31 mouse cellular contexts compared by ENCODE assay signal in genomic region chr10:63051267-63051666, GRCm38 (mm10). TPM values are rescaled to one million over a fixed set of nuclear protein-coding genes. Genes with fewer than 3 reads are reported as not detected.
DNase-seq lines count a peak whose midpoint lies in the region; ATAC-seq and TF ChIP-seq lines count a peak whose summit lies in the region.
"Had no signal": no experiment of that assay in that cellular context is flagged by ENCODE, and none has a peak within 500 bp of the region (broad histone marks: within the 10 kb centered on the region; RNA-seq: fewer than 3 reads in every experiment).

No protein-coding gene starts in this region.

- H3K9ac ChIP-seq in kidney, embryonic 15.5 days: no peak overlapping the region
- H3K9ac ChIP-seq: embryonic facial prominence, embryonic 13.5 days; embryonic facial prominence, embryonic 15.5 days; forebrain, embryonic 12.5 days had no signal

- DNase-seq in gastrocnemius, adult 2 months: no peak
- no peak for DNase-seq in gastrocnemius, postnatal 10 days
- DNase-seq in 3134 (ENCODE audit: extremely low read depth, insufficient read length, low spot score): peak; percentile 13
- DNase-seq in urinary bladder, postnatal 4 days (ENCODE audit: low spot score in 2 of 2): no peak
- DNase-seq: adrenal gland, adult 8-10 months; adrenal gland, postnatal 36 days; B cell, adult 2 months; cerebellum, adult 11 months; cerebellum, adult 18-20 months; cerebellum, adult 8-10 months; cerebellum, adult 9-11 months; cerebellum, postnatal 14 days; cerebellum, postnatal 36 days; embryo, embryonic 11 days had no signal

- H3K4me3 ChIP-seq in gastrocnemius, adult 2 months: no peak overlapping the region
- no peak overlapping the region for H3K4me3 ChIP-seq in brown adipose tissue, adult 24 weeks (ENCODE audit: insufficient read depth, low read depth, low read length)
- H3K4me3 ChIP-seq in kidney, embryonic 15.5 days (replicated peaks): no peak overlapping the region
- H3K4me3 ChIP-seq: embryonic facial prominence, embryonic 13.5 days; embryonic facial prominence, embryonic 15.5 days; erythroblast, embryonic 14.5 days; forebrain, embryonic 10.5 days; forebrain, embryonic 12.5 days had no signal

- peak overlapping the region; percentile 13; the same call in 1 of the 2 replicates for H3K27ac ChIP-seq in gastrocnemius, adult 2 months
- peak overlapping the region; percentile 28; the same call in 1 of the 2 replicates for H3K27ac ChIP-seq in brown adipose tissue, adult 24 weeks (replicated peaks; ENCODE audit: low read depth, low read length)
- no peak overlapping the region for H3K27ac ChIP-seq in kidney, embryonic 15.5 days
- H3K27ac ChIP-seq: embryonic facial prominence, embryonic 13.5 days; embryonic facial prominence, embryonic 15.5 days; forebrain, embryonic 10.5 days; forebrain, embryonic 12.5 days had no signal

- TF ChIP-seq CTCF in gastrocnemius, adult 2 months (IDR thresholded peaks at IDR 0.05): no peak

- intact Hi-C loops in gastrocnemius, adult 2 months (cut with DNase I): no loop called here

- no peaks in the 10 kb centered on the region for H3K9me3 ChIP-seq in kidney, embryonic 15.5 days (replicated peaks)
- H3K9me3 ChIP-seq: embryonic facial prominence, embryonic 13.5 days; embryonic facial prominence, embryonic 15.5 days; forebrain, embryonic 10.5 days; forebrain, embryonic 12.5 days; G1E had no signal

- no peaks in the 10 kb centered on the region for H3K36me3 ChIP-seq in kidney, embryonic 15.5 days
- H3K36me3 ChIP-seq: embryonic facial prominence, embryonic 13.5 days; embryonic facial prominence, embryonic 15.5 days; forebrain, embryonic 10.5 days; forebrain, embryonic 12.5 days; G1E had no signal

- ATAC-seq in kidney, embryonic 15.5 days (replicated peaks; ENCODE audit: low FRiP score): no peak
- ATAC-seq: activated CD4-positive, CD25-positive, alpha-beta regulatory T cell, adult 4 months; CD4-positive, CD25-positive, alpha-beta regulatory T cell, adult 4 months; forebrain, embryonic 14.5 days; forebrain, embryonic 16.5 days; Patski had no signal

- peaks cover 5% of the 10 kb centered on the region; the same call in 1 of the 2 replicates for H3K4me1 ChIP-seq in brown adipose tissue, adult 24 weeks (ENCODE audit: control insufficient read depth, insufficient read depth, insufficient read length, low read length)
- H3K4me1 ChIP-seq in kidney, embryonic 15.5 days: no peaks in the 10 kb centered on the region
- H3K4me1 ChIP-seq: embryonic facial prominence, embryonic 13.5 days; embryonic facial prominence, embryonic 15.5 days; forebrain, embryonic 12.5 days had no signal

- 71% methylated on average over 7 of the region's 7 CpGs for WGBS in kidney, embryonic 15.5 days

- no peaks in the 10 kb centered on the region for H3K27me3 ChIP-seq in kidney, embryonic 15.5 days
- H3K27me3 ChIP-seq: CH12.LX; embryonic facial prominence, embryonic 13.5 days; embryonic facial prominence, embryonic 15.5 days; forebrain, embryonic 12.5 days; Patski had no signal

- no peak overlapping the region for H3K4me2 ChIP-seq in kidney, embryonic 15.5 days
- H3K4me2 ChIP-seq: embryonic facial prominence, embryonic 13.5 days; embryonic facial prominence, embryonic 15.5 days; forebrain, embryonic 12.5 days had no signal

RNA-seq across cellular contexts. Expression of gene Pbld1, which starts 8.7 kb away (rescaled TPM):
- 1 to 10 TPM in 1 of 2 experiments, under 1 TPM in 1; 0.66 to 1.1 TPM for total RNA-seq in gastrocnemius, adult 2 months (2021)
- under 1 TPM; 0.56 to 0.75 TPM for total RNA-seq in gastrocnemius, postnatal 10 days (2021)
- polyA plus RNA-seq in brown adipose tissue, adult 24 weeks (2012; ENCODE audit: insufficient read depth, insufficient read length, missing spikeins): 5.3 TPM in 2 replicates
- polyA plus RNA-seq in kidney, embryonic 15.5 days (2015; fragmentation: Nextera tagmentation; extraction: Ambion mirVana): 6.8 and 6.9 TPM in 2 replicates
- total RNA-seq: common myeloid progenitor, adult 5-6 weeks had no signal
- polyA plus RNA-seq: activated CD4-positive, CD25-positive, alpha-beta regulatory T cell, adult 4 months; erythroblast, embryonic 14.5 days; G1E had no signal

RNA-seq across cellular contexts. Expression of gene Pbld2, which starts 27.2 kb away (rescaled TPM):
- 1 to 10 TPM; 2.8 to 5.4 TPM for total RNA-seq in gastrocnemius, adult 2 months (2021)
- total RNA-seq in gastrocnemius, postnatal 10 days (2021): 1 to 10 TPM; 1.2 to 1.6 TPM
- polyA plus RNA-seq in brown adipose tissue, adult 24 weeks (2012; ENCODE audit: insufficient read depth, insufficient read length, missing spikeins): 0.58 and 1.9 TPM in 2 replicates
- 4.0 and 4.4 TPM in 2 replicates for polyA plus RNA-seq in kidney, embryonic 15.5 days (2015; fragmentation: Nextera tagmentation; extraction: Ambion mirVana)
- total RNA-seq: G1E had no signal
- polyA plus RNA-seq: erythroblast, embryonic 14.5 days; G1E had no signal

RNA-seq across cellular contexts. Expression of gene Hnrnph3, which starts 27.2 kb away (rescaled TPM):
- total RNA-seq in gastrocnemius, adult 2 months (2021): 10 to 100 TPM; 21.6 to 25.4 TPM
- total RNA-seq in gastrocnemius, postnatal 10 days (2021): 10 to 100 TPM; 15.9 to 24.0 TPM
- polyA plus RNA-seq in brown adipose tissue, adult 24 weeks (2012; ENCODE audit: insufficient read depth, insufficient read length, missing spikeins): 30.0 and 45.4 TPM in 2 replicates
- polyA plus RNA-seq in kidney, embryonic 15.5 days (2015; fragmentation: Nextera tagmentation; extraction: Ambion mirVana): 124 and 125 TPM in 2 replicates

RNA-seq across cellular contexts. Expression of gene Atoh7, which starts 48.2 kb away (rescaled TPM):
- not detected for total RNA-seq in gastrocnemius, adult 2 months (2021)
- under 1 TPM; 0.14 to 0.32 TPM for total RNA-seq in gastrocnemius, postnatal 10 days (2021)
- polyA plus RNA-seq in brown adipose tissue, adult 24 weeks (2012; ENCODE audit: insufficient read depth, insufficient read length, missing spikeins): not detected in 2 replicates
- polyA plus RNA-seq in kidney, embryonic 15.5 days (2015; fragmentation: Nextera tagmentation; extraction: Ambion mirVana): 0.10 TPM in 1 of 2 replicates, not detected in the other
- total RNA-seq: adrenal gland, adult 18-20 months; adrenal gland, adult 8-10 months; adrenal gland, postnatal 14 days; adrenal gland, postnatal 36 days; CH12.LX; common myeloid progenitor, adult 5-6 weeks; G1E had no signal
- polyA plus RNA-seq: activated CD4-positive, CD25-positive, alpha-beta regulatory T cell, adult 4 months; CD4-positive, CD25-positive, alpha-beta regulatory T cell, adult 4 months; embryonic facial prominence, embryonic 13.5 days; erythroblast, embryonic 14.5 days; G1E; Patski had no signal
